Mouse (Mus musculus) erythroblast, embryonic 14.5 days (primary cell): ENCODE measurements around the gene Foxc2.

ENCODE experiments used
- GATA1 ChIP-seq: IDR thresholded peaks from 2 replicates; pipeline ENCODE4 v1.6.1; 2012; ENCODE audit warnings: low read length, inconsistent platforms, mixed read lengths
- TAL1 ChIP-seq: IDR thresholded peaks from 3 replicates; pipeline ENCODE4 v1.6.1; 2012; ENCODE audit warnings: low read length, inconsistent platforms, mixed read lengths

DNA sequence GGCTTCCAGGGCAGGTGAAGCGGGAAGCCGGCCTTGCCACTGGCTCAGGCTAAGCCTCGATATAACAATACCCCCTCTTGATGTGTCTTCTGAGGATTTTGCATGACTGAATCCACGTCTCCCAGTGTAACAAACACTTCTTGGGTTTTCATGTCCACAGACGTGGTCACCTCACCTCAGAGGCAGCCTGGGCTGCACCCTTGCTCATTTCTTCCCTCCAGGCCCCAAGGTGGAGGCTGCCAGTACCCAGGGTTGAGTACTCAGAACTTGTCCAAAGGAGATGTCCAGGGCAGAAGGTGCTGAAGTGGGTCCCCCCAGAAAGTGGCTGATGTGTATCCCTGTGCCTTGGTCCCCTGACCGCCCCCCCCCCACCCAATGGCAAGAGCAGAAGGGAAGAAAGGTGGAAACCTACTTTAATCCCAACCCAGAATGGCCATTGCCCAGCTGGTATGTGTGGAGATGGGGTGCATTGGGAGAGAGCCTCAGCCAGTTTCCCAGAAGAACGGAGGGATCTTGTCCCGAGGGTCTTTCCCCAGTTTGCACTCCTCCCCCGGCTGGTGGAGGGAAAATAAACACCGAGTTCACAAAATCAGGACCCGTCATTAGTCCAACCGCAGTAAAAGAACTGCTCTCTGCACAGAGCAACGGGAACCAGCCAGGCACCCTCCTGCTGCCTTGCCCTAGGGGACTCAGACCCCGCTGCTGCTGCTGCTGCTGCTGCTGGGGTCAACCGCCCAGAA lies 41.7 kb upstream of the Foxc2 start:
- TF ChIP-seq GATA1 (no peak), TAL1 (no peak)
